In the genomic region with DNA sequence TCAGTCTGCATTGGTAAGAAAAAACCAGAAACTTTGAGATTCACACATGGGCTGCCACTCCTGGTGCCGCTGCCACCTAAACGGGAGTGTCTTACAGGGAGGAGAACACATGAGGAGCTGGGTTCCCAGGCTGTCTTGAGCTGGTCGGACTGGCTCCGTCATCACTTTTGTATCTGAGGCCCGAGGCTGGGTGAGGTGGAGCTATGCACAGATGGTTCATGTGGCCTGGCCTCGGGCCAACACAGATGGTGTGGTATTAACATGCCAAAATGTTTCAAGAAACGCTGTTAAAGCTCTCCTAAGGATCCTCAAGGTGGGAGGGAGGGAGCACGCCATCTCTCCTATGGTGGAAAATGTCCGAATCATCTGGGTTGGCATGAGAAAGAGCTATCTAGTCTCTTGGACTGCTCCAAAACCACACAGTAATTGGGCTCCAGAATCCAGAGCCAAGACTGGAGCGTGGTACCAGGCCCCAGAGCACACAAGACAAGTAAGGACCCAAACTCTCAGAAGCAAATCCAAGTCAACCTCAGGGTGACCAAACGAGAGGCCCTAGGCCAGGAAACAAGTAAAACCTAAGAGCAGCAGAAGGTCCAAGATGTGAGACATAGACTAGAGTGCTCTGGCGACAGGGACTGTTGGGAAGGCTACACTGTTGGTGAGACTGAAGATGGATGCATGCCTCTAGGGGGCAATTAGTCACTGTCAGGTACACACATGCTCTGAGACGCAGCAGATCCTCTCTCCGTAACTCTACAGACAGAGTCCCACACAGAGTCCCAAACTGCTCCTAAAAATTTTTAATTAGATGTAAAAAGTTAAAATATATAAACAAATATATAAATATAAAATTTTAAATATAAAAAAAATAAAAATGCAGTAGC, we compare ENCODE assay signal across 9 mouse cellular contexts. TPM values are rescaled to one million over a fixed set of nuclear protein-coding genes. Genes with fewer than 3 reads are reported as not detected.
DNase-seq lines count a peak whose midpoint lies in the region; ATAC-seq lines count a peak whose summit lies in the region.
"Had no signal": no experiment of that assay in that cellular context is flagged by ENCODE, and none has a peak within 500 bp of the region (broad histone marks: within the 10 kb centered on the region; RNA-seq: fewer than 3 reads in every experiment).

No protein-coding gene starts in this region.

- H3K27ac ChIP-seq in heart, embryonic 12.5 days (ENCODE audit: poor library complexity, severe bottlenecking): no peak overlapping the region

- H3K4me1 ChIP-seq in heart, embryonic 12.5 days (replicated peaks): peaks cover 8% of the 10 kb centered on the region
- H3K4me1 ChIP-seq: megakaryocyte, embryonic 14.5 days had no signal

- H3K27me3 ChIP-seq in heart, embryonic 12.5 days (replicated peaks): no peaks in the 10 kb centered on the region

- intact Hi-C loops in left cerebral cortex, postnatal 4 days (cut with DNase I): no loop called here

- H3K4me2 ChIP-seq in heart, embryonic 12.5 days: no peak overlapping the region

- H3K36me3 ChIP-seq in heart, embryonic 12.5 days: no peaks in the 10 kb centered on the region

- no peak for ATAC-seq in heart, embryonic 12.5 days (ENCODE audit: insufficient number of reproducible peaks, low FRiP score)

- WGBS in heart, embryonic 12.5 days: 67% methylated on average over 14 of the region's 14 CpGs

- no peak overlapping the region for H3K4me3 ChIP-seq in heart, embryonic 12.5 days
- H3K4me3 ChIP-seq: megakaryocyte, embryonic 14.5 days had no signal

- DNase-seq in heart, adult 18-20 months: peak; percentile 14 to 26
- DNase-seq in urinary bladder, postnatal 14 days (ENCODE audit: low spot score): peak; percentile 61
- DNase-seq in urinary bladder, postnatal 10 days (ENCODE audit: low spot score): no peak
- DNase-seq in gastrocnemius, postnatal 10 days: peak; percentile 60
- DNase-seq in left cerebral cortex, postnatal 4 days: peak; percentile 96
- DNase-seq in spleen, adult 18-20 months: no peak
- no peak for DNase-seq in ovary, postnatal 10 days (ENCODE audit: low spot score)

- no peak overlapping the region for H3K9ac ChIP-seq in heart, embryonic 12.5 days

- no peaks in the 10 kb centered on the region for H3K9me3 ChIP-seq in heart, embryonic 12.5 days (replicated peaks)
- H3K9me3 ChIP-seq: megakaryocyte, embryonic 14.5 days had no signal

RNA-seq across cellular contexts. Expression of a gene that starts 53.3 kb away (rescaled TPM):
- 10 to 100 TPM; 25.1 to 28.0 TPM for total RNA-seq in heart, adult 18-20 months (2021)
- polyA plus RNA-seq in heart, embryonic 12.5 days (2016; fragmentation: Nextera tagmentation; extraction: Ambion mirVana): 39.1 and 40.2 TPM in 2 replicates
- 10 to 100 TPM; 29.4 to 36.0 TPM for total RNA-seq in gastrocnemius, postnatal 10 days (2021)
- total RNA-seq in left cerebral cortex, postnatal 4 days (2021): 10 to 100 TPM; 35.0 to 47.8 TPM

Comparison
In these comparisons a context has a peak if more than half of its experiments do, and no peak if none do; other contexts are left out.
1. DNase-seq: peak in heart, adult 18-20 months (2 of 2), urinary bladder, postnatal 14 days (single experiment), gastrocnemius, postnatal 10 days (single experiment) and left cerebral cortex, postnatal 4 days (single experiment); none in urinary bladder, postnatal 10 days (single experiment), spleen, adult 18-20 months (0 of 2) and ovary, postnatal 10 days (single experiment).